Mouse (Mus musculus) heart, postnatal 0 days (tissue): ENCODE measurements at regions not wholly inside any gene's neighbourhood (a gene's known extent, or its start where the extent isn't known, plus 50 kb on each side); places are given as distances from the start of the nearest gene placed in this dataset.

ENCODE experiments used
- CTCF ChIP-seq: IDR thresholded peaks from 2 replicates; pipeline ENCODE4 v1.5.1; 2016; ENCODE audit warnings: antibody characterized with exemption, control low read depth, low read depth
- EP300 ChIP-seq: IDR thresholded peaks from 2 replicates; pipeline ENCODE4 v1.6.1; 2016; ENCODE audit warnings: antibody characterized with exemption, low read depth

GRCm38 (mm10) chr1:184441005-184441557, 291.3 kb downstream of the Hlx start:
- TF ChIP-seq CTCF = no peak
- no peak for TF ChIP-seq EP300
